Mouse (Mus musculus) B cell, adult 2 months (primary cell): ENCODE measurements around the gene Paf1.
A peak's percentile ranks its signal among the peaks of the same experiment; 100 is the strongest.

ENCODE experiments used
- DNase-seq, 2 experiments: peaks; one replicate each; pipeline ENCODE4 v3.0.0; 2022

Gene Paf1

DNA sequence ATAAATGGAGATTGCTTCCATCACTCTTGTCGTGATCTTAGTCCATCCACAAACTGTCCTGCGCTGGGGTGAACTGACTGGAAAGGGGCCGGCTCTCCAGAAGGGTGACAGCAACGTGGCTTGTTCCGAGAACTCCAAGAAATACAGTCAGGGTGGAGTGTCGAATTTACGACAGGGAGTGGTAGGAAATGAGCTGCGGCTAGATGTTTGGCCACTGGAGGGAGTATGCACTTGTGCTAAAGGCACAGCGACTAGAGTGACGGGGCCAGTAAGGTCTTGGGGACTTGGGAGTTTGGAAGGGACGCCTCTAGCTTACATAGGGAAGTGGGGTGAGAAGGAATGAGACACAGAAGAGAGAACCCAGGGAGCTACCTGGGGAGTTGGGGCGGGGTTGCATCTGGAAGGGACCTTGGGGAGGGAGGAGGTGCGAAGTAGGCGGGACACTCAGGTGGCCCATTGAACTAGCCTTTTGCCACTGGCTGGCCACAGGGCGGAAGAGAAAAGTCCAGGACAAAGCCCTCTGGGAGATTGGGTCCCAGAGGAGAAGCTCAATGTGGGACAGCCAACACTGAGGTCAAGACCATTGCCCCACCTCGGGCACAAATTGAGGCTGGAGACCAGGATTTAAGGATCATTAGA lies 44.3 kb downstream of the Paf1 start, which contains the start of gene Gmfg:
Gene Gmfg (plus strand): TSS at position 516 of the 639 bp plus-strand sequence.
- peak in 1 of 2 experiments; percentile 85 for DNase-seq

DNA sequence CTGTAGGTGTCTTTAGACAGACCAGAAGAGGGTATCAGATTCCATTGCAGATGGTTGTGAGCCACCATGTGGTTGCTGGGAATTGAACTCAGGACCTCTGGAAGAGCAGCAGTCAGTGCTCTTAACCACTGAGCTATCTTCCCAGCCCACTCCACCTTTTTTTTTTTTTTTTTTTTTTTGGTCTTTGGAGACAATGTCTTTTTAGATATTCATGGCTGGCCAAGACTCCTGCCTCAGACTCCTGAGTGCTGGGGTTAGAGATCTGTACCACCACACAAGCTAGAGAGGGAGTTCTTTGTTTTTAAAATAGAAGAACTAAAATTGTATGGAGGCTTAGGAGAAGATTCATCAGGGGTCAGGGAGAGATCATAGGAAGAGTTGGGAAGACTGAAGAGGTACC lies 45.2 kb downstream of the Paf1 start:
- DNase-seq: no peak

DNA sequence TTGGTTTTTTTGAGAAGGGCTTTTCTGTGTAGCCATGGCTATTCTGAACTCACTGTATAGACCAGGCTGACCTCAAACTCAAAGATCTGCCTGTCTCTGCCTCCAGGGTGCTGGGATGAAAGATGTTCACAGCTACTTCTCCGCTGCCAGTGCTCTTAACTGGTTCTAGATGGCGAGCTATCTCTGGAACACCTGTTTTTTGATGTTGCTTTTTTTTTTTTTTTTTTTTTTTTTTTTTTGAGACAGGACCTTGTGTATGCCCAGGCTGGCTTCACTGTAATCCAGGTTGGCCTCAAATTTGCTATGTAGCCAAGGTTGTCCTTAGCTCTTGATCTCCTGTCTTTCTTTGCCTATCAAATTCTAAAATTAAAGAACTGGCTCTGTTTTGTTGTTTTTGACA lies 46.0 kb downstream of the Paf1 start:
- no peak for DNase-seq

DNA sequence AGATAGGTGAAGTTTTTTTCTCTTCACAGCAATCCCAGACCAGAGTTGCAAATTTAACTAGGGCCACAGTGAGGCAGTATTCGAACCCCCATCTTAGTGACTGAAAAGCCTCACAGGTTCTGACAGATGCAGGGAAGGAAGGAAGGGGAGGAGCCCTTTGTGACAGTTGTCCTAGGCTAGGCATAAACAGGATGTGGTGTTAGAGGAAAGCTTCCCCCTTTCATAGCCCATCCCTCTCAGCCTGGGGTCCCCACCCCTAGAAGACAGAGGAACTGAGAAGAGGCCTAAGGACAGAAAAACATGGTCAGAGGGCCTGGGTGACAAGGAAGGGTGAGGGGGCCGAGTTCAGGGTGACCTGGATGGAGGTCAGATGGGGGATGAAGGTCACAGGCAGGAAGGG lies 48.0 kb downstream of the Paf1 start:
- DNase-seq: peak; percentile 80 to 87

DNA sequence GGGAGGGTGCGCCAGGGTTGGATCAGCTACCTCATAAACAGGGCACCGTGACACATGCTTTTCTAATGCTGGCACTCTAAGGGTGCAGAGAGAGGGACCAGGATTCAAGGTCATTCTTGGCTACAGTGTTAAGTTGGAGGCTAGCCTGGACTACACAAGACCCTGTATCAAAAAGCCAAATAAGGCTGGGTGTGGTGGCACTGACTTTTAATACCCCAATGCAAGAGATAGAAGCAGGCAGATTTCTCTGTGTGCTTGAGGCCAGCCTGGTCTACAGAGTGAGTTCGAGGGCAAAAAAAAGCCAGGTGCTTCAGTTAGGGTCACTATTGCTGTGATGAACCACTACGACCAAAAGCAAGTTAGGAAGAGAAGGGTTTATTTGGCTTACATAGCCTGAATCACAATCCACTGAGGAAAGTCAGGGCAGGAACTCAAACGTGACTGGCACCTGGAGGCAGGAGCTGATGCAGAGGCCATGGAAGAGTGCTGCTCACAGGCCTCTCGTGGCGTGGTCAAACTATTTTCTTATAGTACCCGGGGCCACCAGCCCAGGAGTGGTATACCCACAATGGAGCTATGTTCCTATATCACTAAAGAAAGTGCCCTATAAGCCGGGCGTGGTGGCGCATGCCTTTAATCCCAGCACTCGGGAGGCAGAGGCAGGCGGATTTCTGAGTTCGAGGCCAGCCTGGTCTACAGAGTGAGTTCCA lies 49.2 kb downstream of the Paf1 start:
- DNase-seq: no peak

DNA sequence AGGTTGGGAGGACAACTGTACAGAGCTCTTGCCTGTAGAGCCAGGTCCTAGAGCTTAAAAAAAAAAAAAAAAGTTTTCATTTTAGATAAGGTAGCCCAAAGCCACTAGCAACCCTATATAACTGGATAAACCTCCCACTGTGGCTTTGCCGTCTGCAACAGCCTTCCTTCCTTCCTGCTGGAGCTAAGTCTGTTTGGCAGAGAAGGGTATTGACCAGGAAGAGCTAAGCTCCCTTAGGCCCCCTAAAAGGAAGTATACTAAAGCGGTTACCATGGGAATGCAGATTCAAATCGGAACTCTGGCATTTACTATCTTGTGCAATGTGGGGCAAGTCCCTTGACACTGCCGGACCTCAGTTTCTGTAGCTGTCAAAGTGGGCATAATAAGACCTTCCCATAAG lies 49.9 kb downstream of the Paf1 start:
- DNase-seq: no peak

DNA sequence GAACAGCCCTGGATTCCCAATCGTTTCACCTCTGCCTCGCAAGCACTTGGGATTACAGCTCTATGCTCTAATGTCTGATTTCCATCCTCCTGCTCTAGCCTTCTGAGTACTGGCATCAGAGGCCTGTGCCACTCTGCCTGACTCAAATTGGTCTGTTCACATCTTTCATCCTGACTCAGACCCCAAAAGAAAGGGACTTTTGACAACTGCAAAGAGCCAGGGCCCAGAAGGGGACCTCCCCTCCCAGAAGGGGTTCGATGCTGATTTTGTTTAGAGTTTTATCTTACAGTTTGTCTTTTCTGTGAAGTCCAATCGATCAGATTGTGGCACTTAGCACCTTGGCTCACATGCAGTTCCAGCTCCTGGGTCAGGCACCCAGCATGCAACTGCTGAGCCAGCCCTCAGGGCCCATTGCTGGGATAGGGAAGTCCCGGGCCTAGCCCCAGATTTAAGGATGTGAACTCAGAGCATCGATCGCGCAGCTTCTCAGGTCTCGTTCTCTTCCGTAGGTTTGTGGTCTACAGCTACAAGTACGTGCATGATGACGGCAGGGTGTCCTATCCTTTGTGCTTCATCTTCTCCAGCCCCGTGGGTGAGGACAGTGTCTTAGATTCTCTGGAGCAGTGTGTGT lies 51.7 kb downstream of the Paf1 start:
- no peak for DNase-seq

DNA sequence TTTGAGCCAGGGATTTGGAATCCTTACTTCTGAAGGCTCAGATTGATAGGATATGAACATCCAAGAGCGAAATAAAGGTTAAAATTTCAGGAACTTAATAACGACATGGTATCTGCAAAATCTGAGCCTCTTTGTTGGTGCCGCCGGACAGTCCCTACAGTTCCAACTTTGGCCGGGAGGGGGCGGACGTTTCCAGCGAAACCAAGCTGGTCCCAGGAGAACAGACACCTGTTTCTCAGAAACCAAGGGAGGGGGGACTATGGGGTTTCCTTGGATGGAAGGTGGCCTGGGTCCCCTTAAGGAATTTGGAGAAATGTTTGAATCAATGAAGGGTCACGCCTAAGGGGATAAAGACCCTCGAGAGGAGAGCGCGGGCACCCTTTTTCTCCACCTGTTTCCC lies 53.7 kb downstream of the Paf1 start:
- peak; percentile 93 to 94 for DNase-seq

DNA sequence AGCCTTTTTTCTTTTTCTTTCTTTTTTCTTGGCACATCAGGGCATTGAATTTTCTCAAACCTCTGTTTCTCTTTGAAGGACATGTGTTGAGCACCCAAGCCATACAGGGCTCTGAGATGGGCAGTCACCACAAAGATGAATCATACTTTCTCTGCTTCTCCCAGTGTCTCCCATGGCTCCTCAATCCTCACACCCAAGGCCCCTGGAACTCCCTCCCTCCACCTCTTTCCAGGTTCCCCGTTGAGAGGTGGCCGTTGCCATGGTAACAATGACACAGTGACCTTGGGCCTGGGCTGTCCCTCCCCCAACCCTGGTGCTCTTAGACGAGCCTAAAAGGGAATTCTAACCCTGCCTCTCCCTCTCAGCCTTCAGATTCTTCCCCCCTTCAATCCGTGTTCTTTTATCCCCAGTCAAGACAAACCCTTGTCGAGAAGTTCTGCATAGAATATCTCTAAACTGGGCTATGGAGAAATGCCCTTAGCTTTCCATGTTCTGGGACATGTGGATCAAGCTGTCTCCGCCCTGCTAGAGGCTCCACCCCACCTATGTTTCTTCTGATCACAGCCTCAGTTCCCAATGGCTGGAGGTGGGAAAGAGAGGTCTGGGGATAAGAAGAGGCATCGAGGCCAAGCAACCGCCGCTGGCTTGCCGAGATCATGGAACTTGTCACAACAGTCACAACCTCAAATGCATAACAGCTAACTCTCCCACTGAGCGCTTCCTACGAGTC lies 54.5 kb downstream of the Paf1 start:
- no peak for DNase-seq

DNA sequence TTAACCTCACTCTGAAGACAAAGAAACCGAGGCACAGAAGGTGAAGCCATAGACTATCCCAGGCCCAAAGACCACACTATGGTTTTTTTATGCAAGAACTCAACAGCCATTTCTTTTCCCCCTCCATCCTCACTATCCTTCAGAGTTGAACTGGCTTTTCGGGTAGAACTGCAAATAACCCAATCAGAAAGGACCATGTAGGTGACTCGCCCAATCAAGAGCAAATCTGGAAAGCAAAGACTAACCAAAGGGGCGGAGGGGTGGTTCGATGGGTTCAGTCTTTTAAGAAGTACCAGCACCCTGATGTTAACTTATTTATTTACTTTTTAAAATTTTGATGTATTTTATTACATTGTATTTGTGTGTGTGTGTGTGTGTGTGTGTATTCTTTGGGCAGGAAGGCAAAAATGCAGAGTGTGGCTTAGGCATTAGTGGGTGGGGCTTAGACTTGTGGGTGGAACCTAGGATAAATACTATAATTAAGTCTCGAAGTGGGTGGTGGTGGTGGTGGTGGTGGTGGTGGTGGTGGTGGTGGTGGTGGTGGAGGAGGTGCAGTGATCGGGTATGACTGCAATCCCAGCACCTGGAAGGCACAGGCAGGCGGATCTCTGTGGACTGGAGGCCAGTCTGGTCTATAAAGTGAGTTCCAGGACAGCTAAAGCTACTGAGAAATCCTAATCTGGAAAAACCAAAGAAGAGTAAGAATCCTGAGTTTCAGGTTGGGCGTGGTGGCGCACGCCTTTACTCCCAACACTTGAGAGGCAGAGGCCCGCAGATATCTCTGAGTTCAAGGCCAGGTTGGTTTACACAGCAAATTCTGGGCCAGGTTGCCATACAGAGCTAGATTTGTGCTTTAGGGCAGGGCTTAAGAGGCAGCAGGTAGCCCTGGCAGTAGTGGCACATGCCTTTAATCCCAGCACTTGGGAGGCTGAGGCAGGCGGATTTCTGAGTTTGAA lies 55.4 kb downstream of the Paf1 start:
- no peak for DNase-seq
